Mouse (Mus musculus) midbrain, postnatal 0 days (tissue): ENCODE results near the gene Ccdc177. TPM values are rescaled to one million over a fixed set of nuclear protein-coding genes. Genes with fewer than 3 reads are reported as not detected.

ENCODE experiments used
- ATAC-seq: fragments of 200-750 bp; cut with Nextera tagmentation; 2 replicates; pipeline ENCODE4 v1.8.0; 2017; ENCODE audit warnings: moderate number of reproducible peaks, mild to moderate bottlenecking, moderate TSS enrichment, moderate library complexity; ENCODE audit not compliant: low FRiP score
- DNase-seq: peaks from one replicate; pipeline ENCODE4 v3.0.0-alpha.2; 2015; ENCODE audit warnings: low spot score
- H3K27ac ChIP-seq: fragments of 300-500 bp; sonication (generic); 2 replicates; pipeline ENCODE4 v1.5.1; 2014; ENCODE audit warnings: low read depth, mild to moderate bottlenecking, low read length, mixed read lengths
- H3K27me3 ChIP-seq: fragments of 300-500 bp; sonication (generic); 2 replicates; pipeline ENCODE4 v1.6.1; 2014; ENCODE audit warnings: low read length, control low read depth, mixed read lengths; ENCODE audit not compliant: insufficient read depth
- H3K36me3 ChIP-seq: fragments of 300-500 bp; sonication (generic); 2 replicates; pipeline ENCODE4 v1.6.1; 2014; ENCODE audit warnings: low read length, control low read depth, mixed read lengths; ENCODE audit not compliant: insufficient read depth
- H3K4me1 ChIP-seq: fragments of 300-500 bp; sonication (generic); 2 replicates; pipeline ENCODE4 v1.6.1; 2014; ENCODE audit warnings: mild to moderate bottlenecking, control low read depth, antibody characterized with exemption, low read length, mixed read lengths; ENCODE audit not compliant: insufficient read depth
- H3K4me2 ChIP-seq: fragments of 300-500 bp; sonication (generic); 2 replicates; pipeline ENCODE4 v1.6.1; 2014; ENCODE audit warnings: low read depth, mild to moderate bottlenecking, low read length, mixed read lengths; ENCODE audit not compliant: poor library complexity, severe bottlenecking
- H3K4me3 ChIP-seq: fragments of 300-500 bp; sonication (generic); 2 replicates; pipeline ENCODE4 v1.5.1; 2014; ENCODE audit warnings: low read depth, mild to moderate bottlenecking, low read length, moderate library complexity
- H3K9ac ChIP-seq: fragments of 300-500 bp; sonication (generic); replicated peaks from 2 replicates; pipeline ENCODE4 v1.6.1; 2014; ENCODE audit warnings: mild to moderate bottlenecking, low read length, moderate library complexity, mixed read lengths; ENCODE audit not compliant: poor library complexity, severe bottlenecking
- H3K9me3 ChIP-seq: fragments of 300-500 bp; sonication (generic); 2 replicates; pipeline ENCODE4 v1.6.1; 2016; ENCODE audit warnings: low read length, control low read depth
- CTCF ChIP-seq: IDR thresholded peaks from 2 replicates; pipeline ENCODE4 v1.5.1; 2016; ENCODE audit warnings: antibody characterized with exemption, mild to moderate bottlenecking
- WGBS: fragments of 180-500 bp; shearing (Covaris S2); extraction: QIAGEN DNeasy Blood & Tissue Kit; methylation state at CpG from one replicate; pipeline ENCODE4 v1.1.7; 2014; 5-methylcytosine and 5-hydroxymethylcytosine counted together
- polyA plus RNA-seq: library from polyadenylated mRNA; unstranded; fragments of >200 nt; fragmentation: Nextera tagmentation; extraction: Ambion mirVana; gene quantifications from 2 replicates; pipeline ENCODE4 v1.2.1, GENCODE M21; 2015
- total RNA-seq: library from RNA; depleted of rRNA; stranded (reverse); fragments of >200 nt; gene quantifications from 2 replicates; pipeline ENCODE4 v1.2.3, GENCODE M21; 2014

Gene Ccdc177
- total and polyA plus RNA-seq, 2 experiments from 2014 or later: 2.4 to 22.4 TPM

DNA sequence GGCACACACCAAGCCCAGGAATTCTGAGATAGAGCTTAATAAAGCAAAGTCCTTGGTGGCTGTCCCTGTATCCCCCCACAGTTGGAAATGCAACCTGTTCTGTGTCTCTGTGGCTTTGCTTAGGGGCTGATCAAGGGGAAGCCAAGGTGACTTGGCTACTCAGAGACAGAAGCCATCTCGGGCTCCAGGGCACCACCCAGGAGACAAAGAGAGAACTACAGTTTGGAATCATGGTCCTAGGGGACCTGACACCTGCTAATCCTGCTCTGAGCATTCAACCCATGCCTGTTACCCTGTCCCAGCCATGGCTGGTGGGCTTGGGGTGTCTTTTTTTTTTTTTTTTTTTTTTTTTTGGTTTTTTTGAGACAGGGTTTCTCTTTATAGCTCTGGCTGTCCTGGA is 32.3 kb downstream of the Ccdc177 start:
- Histone ChIP-seq H3K9me3 (no peaks in the 10 kb centered on the region), H3K36me3 (no peaks in the 10 kb centered on the region), H3K4me3 (no peak overlapping the region), H3K4me1 (no peaks in the 10 kb centered on the region), H3K27me3 (no peaks in the 10 kb centered on the region), H3K27ac (no peak overlapping the region), H3K4me2 (no peak overlapping the region), H3K9ac (no peak overlapping the region)
- no peak for ATAC-seq
- WGBS: 23% methylated on average over 1 of the region's 1 CpGs
- TF ChIP-seq CTCF: no peak
- DNase-seq: no peak

DNA sequence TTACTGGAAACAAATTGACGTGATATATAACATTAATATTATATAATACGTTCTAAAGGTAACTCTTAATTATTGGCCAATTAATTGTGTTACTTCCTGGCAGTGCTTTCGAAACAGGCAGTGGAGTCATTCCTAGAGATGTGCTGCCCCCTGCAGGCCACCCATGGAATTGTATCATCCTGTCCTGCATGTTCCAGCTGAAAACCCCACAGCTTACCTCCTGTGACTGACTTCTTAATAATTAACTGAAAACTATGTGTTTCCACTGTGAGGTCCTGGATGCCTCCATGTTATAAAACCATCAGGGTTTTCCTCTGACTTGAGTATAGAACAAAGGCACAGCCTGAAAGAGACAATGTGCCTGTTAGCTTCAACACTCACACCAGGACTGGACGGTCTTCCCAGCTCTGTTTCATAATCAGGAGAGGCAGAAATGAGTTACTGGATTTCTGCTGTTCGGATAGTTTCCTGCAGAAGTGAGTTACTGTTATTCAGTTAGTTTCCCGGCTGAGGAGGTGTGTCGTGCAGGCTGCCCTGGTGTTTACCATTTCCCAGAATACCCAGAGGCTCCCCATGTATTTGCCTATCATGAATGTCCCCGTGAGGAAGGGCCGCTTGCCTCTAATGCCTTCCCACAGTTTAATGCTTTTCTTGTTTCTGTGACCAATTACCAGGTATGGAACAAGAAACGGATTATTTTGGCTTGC is 35.5 kb downstream of the Ccdc177 start:
- H3K27me3 ChIP-seq: no peaks in the 10 kb centered on the region
- H3K4me2 ChIP-seq: no peak overlapping the region
- peak; percentile 91 for TF ChIP-seq CTCF
- no peaks in the 10 kb centered on the region for H3K36me3 ChIP-seq
- H3K27ac ChIP-seq: no peak overlapping the region
- H3K4me1 ChIP-seq: peaks cover 3% of the 10 kb centered on the region; the same call in 1 of the 2 replicates
- H3K9me3 ChIP-seq: no peaks in the 10 kb centered on the region
- peak; percentile 84 for DNase-seq
- H3K9ac ChIP-seq: no peak overlapping the region
- no peak for ATAC-seq
- 23% methylated on average over 10 of the region's 10 CpGs for WGBS
- no peak overlapping the region for H3K4me3 ChIP-seq

DNA sequence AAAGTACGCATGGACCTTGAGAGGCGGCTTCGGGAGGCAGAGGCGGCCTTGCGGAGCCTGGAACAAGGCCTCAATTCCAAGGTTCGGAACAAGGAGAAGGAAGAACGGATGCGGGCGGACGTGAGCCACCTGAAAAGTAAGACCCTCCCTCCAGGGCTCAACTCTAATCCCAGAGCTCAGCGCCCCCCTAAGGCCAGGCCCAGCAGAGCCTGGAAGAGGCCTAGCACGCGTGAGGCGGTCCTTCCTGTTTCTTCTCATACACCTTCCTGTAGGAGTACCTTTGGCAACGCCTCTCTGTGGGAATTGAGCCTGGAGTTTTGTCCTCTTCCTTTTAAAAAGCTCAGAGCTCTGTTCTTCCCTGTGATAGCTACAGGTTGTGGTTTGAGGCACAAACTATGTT is 39.0 kb downstream of the Ccdc177 start:
- no peaks in the 10 kb centered on the region for H3K36me3 ChIP-seq
- 87% methylated on average over 15 of the region's 15 CpGs for WGBS

GRCm38 (mm10) chr12:80720507-80720906 is 40.0 kb downstream of the Ccdc177 start:
- no peak overlapping the region for H3K9ac ChIP-seq
- WGBS: 27% methylated on average over 12 of the region's 12 CpGs
- ATAC-seq: no peak
- no peak for TF ChIP-seq CTCF
- H3K4me2 ChIP-seq: no peak overlapping the region
- H3K36me3 ChIP-seq: no peaks in the 10 kb centered on the region
- H3K4me3 ChIP-seq: no peak overlapping the region
- no peak for DNase-seq
- H3K9me3 ChIP-seq: no peaks in the 10 kb centered on the region
- H3K27ac ChIP-seq: no peak overlapping the region
- no peaks in the 10 kb centered on the region for H3K27me3 ChIP-seq
- H3K4me1 ChIP-seq: peaks cover 3% of the 10 kb centered on the region; the same call in 1 of the 2 replicates

More for the DNA sequence above, 39.0 kb downstream of the Ccdc177 start:
- Histone ChIP-seq H3K4me1 (peaks cover 3% of the 10 kb centered on the region; the same call in 1 of the 2 replicates), H3K27ac (no peak overlapping the region), H3K9ac (no peak overlapping the region), H3K27me3 (no peaks in the 10 kb centered on the region), H3K4me2 (no peak overlapping the region), H3K4me3 (no peak overlapping the region), H3K9me3 (no peaks in the 10 kb centered on the region)
- TF ChIP-seq CTCF: no peak
- DNase-seq (no peak), ATAC-seq (no peak)

GRCm38 (mm10) chr12:80719141-80719540 is 41.3 kb downstream of the Ccdc177 start:
- H3K4me2 ChIP-seq: no peak overlapping the region
- no peak for TF ChIP-seq CTCF
- ATAC-seq (no peak), DNase-seq (no peak)
- no peak overlapping the region for H3K27ac ChIP-seq
- no peaks in the 10 kb centered on the region for H3K36me3 ChIP-seq
- H3K27me3 ChIP-seq: no peaks in the 10 kb centered on the region
- H3K4me1 ChIP-seq: peaks cover 3% of the 10 kb centered on the region; the same call in 1 of the 2 replicates
- H3K4me3 ChIP-seq: no peak overlapping the region
- no peaks in the 10 kb centered on the region for H3K9me3 ChIP-seq
- 76% methylated on average over 2 of the region's 2 CpGs for WGBS
- H3K9ac ChIP-seq: no peak overlapping the region

GRCm38 (mm10) chr12:80715915-80716314 is 44.6 kb downstream of the Ccdc177 start:
- 73% methylated on average over 6 of the region's 6 CpGs for WGBS
- no peak for ATAC-seq
- H3K27ac ChIP-seq: no peak overlapping the region

More at GRCm38 (mm10) chr12:80715915-80716314, 44.6 kb downstream of the Ccdc177 start:
- H3K27me3 ChIP-seq: no peaks in the 10 kb centered on the region
- TF ChIP-seq CTCF: no peak
- DNase-seq: no peak
- H3K4me3 ChIP-seq: no peak overlapping the region
- no peak overlapping the region for H3K9ac ChIP-seq
- no peak overlapping the region for H3K4me2 ChIP-seq
- no peaks in the 10 kb centered on the region for H3K36me3 ChIP-seq
- no peaks in the 10 kb centered on the region for H3K9me3 ChIP-seq
- H3K4me1 ChIP-seq: peaks cover 3% of the 10 kb centered on the region; the same call in 1 of the 2 replicates
